Mouse (Mus musculus): Measurements from ENCODE around the gene Ydjc.

DNA sequence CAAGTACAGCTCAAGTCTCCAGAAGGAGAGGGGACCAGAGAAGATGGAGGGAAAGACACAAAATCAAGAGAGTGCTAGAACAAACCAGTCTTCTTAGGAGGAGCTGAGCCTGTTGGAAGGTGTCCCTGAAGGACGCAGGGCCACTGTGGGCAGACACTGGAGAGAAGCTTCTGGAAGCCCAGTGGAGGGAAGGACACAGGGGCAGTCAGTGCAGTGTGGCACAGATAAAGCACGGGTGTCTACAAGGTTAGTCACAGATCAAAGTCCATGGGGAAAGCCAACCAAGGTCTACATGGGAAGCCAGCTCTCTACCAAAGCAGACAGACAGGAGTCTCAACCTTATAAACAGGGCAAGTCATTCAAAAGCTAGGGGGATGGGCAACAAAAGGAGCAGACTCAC lies 31.3 kb downstream of the Ydjc start:
- TF ChIP-seq CTCF (IDR thresholded peaks at IDR 0.05; ENCODE audit: low read depth) (no peak), EP300 (optimal IDR thresholded peaks at IDR 0.05) (no peak)
